Mouse (Mus musculus): ENCODE data around the gene Dll4. TPM values are rescaled to one million over a fixed set of nuclear protein-coding genes. Genes with fewer than 3 reads are reported as not detected.

Dll4 gene
- 19.7 and 19.8 TPM in 2 replicates for polyA plus RNA-seq (2012; rRNA removed)

DNA sequence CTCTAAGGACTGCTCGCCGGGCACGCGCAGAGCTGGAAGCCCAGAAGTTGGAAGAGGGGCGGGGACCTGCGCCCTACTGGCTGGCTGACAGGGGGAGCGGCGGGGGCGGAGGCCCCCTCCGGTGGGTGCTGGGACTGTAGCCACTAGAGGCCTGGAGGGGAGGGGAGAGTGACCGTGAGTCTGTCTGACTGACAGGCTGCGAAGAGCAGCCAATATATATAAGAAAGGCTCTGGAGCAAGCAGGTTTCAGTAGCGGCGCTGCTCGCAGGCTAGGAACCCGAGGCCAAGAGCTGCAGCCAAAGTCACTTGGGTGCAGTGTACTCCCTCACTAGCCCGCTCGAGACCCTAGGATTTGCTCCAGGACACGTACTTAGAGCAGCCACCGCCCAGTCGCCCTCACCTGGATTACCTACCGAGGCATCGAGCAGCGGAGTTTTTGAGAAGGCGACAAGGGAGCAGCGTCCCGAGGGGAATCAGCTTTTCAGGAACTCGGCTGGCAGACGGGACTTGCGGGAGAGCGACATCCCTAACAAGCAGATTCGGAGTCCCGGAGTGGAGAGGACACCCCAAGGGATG, at the start of gene Dll4:
Gene Dll4, plus strand, starts transcription at position 217 of the 576 bp plus-strand sequence.

DNA sequence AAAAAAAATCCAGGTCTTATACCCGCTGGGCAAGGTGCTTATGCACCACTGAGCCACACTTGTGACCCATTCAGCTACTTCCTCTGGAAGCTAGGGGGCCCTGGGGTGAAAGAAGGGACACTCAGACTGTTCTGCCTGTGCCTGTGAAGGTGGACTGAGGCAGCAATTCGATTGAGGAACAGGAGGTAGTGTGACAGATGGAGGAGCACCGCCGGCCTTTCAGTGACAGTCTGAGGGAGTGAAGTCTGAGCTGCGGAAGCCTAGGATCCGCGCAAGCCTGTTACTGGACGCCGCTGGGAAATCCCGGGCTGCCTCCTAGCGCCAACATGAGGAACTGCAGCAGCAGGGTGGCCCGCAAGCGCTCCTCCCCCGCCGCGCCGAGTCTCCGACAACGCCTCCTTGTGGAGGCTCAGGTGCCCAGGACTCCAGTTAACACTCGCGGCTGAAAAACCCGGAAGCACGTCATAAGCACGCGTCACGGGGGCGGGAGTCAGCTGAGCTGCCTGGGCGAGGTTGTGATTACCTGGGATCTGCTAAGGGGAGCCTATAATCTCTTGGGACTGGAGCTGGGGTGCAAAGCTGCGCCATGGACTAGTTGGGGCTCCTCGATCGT, 37.2 kb upstream of the Dll4 start, which contains the start of gene Vps18:
Gene Vps18, plus strand, starts transcription at position 471 of the 613 bp plus-strand sequence.

DNA sequence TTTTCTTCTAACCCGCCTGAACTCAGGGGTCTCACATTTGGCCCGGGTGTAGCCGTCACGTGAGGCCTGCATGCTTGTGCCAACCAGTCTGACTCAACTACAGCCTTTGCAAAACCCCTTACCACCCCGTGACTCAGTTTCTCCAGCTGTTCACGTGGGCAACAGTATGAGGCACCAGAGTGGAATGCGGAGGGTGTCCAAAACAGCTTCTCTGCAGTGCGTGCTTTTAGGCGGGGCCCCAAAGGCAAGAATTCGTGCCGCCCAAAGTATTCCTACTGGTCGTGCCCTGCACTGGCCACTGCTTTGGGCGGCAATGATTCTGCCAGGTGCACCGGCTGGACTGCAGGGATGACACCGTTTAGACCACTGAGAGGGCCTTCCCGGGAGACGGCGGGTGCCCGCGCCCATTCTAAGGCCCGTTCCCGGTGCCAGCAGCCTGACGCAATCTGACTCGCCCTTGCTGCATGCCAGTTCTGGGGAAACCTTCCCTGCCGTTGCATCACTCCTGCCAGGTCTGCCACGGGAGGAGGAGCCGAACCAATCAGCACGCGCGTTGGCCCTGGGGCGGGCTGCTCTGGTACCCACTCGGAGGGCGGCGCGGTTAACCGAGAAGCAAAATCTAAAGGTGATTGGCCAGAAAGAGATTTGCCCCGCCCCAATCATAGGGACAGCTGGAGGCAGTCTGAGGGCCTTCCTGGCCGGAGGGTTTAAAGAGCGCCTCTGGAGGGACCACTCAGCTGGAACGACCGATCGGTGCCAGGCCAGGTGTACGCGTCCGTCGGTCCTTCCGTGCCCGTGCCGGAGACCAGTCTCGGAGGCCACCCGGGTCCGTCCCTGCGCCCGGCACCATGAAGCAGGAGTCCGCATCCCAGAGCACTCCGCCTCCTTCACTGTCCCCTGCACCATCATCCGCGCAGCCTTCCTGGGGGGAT, 25.2 kb downstream of the Dll4 start, which contains the start of gene Chac1:
Gene Chac1, plus strand, starts transcription at position 675 of the 932 bp plus-strand sequence.

Other genes starting within 250 kb of the Dll4 start
- gene Rad51, start 213.0 kb upstream of the Dll4 start, polyA plus RNA-seq (2012; rRNA removed): 4.4 and 5.0 TPM in 2 replicates
- gene Rmdn3, start 168.8 kb upstream of the Dll4 start, polyA plus RNA-seq (2012; rRNA removed): 26.5 and 34.7 TPM in 2 replicates
- 15.7 and 18.9 TPM in 2 replicates for gene Gchfr, start 158.0 kb upstream of the Dll4 start, polyA plus RNA-seq (2012; rRNA removed)
- 0.47 and 0.71 TPM in 2 replicates for gene Gm14137, start 151.3 kb upstream of the Dll4 start, polyA plus RNA-seq (2012; rRNA removed)
- gene Zfyve19, start 117.2 kb upstream of the Dll4 start, polyA plus RNA-seq (2012; rRNA removed): 42.7 and 54.3 TPM in 2 replicates
- gene Dnajc17, start 117.0 kb upstream of the Dll4 start, polyA plus RNA-seq (2012; rRNA removed): 2.9 and 3.2 TPM in 2 replicates
- gene Ppp1r14d, start 95.9 kb upstream of the Dll4 start, polyA plus RNA-seq (2012; rRNA removed): 144 and 175 TPM in 2 replicates
- 184 and 201 TPM in 2 replicates for gene Spint1, start 88.4 kb upstream of the Dll4 start, polyA plus RNA-seq (2012; rRNA removed)
- 1.8 and 3.2 TPM in 2 replicates for gene Rhov, start 54.5 kb upstream of the Dll4 start, polyA plus RNA-seq (2012; rRNA removed)
- 22.5 and 26.7 TPM in 2 replicates for gene Vps18, start 37.0 kb upstream of the Dll4 start, polyA plus RNA-seq (2012; rRNA removed)
- gene Chac1, start 25.4 kb downstream of the Dll4 start, polyA plus RNA-seq (2012; rRNA removed): 3.1 and 4.5 TPM in 2 replicates
- 6.0 and 6.3 TPM in 2 replicates for gene Ino80, start 151.9 kb downstream of the Dll4 start, polyA plus RNA-seq (2012; rRNA removed)
- 0.12 and 0.81 TPM in 2 replicates for gene Exd1, start 221.8 kb downstream of the Dll4 start, polyA plus RNA-seq (2012; rRNA removed)
- gene Chp1, start 221.9 kb downstream of the Dll4 start, polyA plus RNA-seq (2012; rRNA removed): 125 and 155 TPM in 2 replicates

Measured in colon, adult 2 months (tissue).